Mouse (Mus musculus): ENCODE measurements around the gene Dnah6. TPM values are rescaled to one million over a fixed set of nuclear protein-coding genes. Genes with fewer than 3 reads are reported as not detected.
A peak's percentile ranks its signal among the peaks of the same experiment; 100 is the strongest.

Gene Dnah6
- polyA plus RNA-seq, 1 experiment from 2014 or later, result 0.31 TPM

DNA sequence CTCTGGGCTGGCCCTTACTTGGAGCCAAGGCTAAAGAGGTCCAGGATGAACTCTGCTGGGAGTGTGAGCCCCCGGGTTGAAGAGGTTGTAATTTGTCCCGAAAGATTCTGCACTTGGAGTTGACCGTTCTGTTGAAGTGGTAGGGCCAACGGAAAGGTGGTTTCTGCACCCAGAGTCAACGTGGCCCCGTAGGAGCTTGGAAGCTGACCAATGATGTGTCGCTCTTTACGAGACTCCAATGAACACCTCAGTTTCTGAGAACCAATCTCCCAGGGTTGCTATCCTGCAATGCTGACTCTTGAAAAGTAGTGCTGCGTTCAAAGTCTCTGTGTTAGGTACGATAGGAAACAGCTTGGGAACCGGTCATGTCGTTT lies 27.6 kb upstream of the Dnah6 start:
- WGBS, result 8% methylated on average over 12 of the region's 12 CpGs
- Histone ChIP-seq H3K27ac (peak overlapping the region; percentile 79; the same call in 1 of the 2 replicates), H3K27me3 (replicated peaks) (no peaks in the 10 kb centered on the region), H3K36me3 (replicated peaks) (no peaks in the 10 kb centered on the region), H3K4me3 (peak overlapping the region; percentile 80), H3K4me1 (peaks cover 15% of the 10 kb centered on the region), H3K9me3 (no peaks in the 10 kb centered on the region), H3K4me2 (peak overlapping the region; percentile 87), H3K9ac (peak overlapping the region; percentile 90)
- no peak for ATAC-seq (replicated peaks)

- no peaks in the 10 kb centered on the region for H3K27me3 ChIP-seq (replicated peaks)
- H3K4me3 ChIP-seq, result peak within 1 kb of the TSS; percentile 80
- peak; percentile 96 for ATAC-seq (replicated peaks)
- peak within 1 kb of the TSS; percentile 79 for H3K27ac ChIP-seq
- H3K9me3 ChIP-seq, result no peaks in the 10 kb centered on the region
- H3K4me2 ChIP-seq, result peak within 1 kb of the TSS; percentile 87
- under 1% methylated on average over 57 of the region's 58 CpGs for WGBS
- peak within 1 kb of the TSS; percentile 90 for H3K9ac ChIP-seq
- H3K36me3 ChIP-seq (replicated peaks), result no peaks in the 10 kb centered on the region
- peaks cover 15% of the 10 kb centered on the region for H3K4me1 ChIP-seq
Measured at GRCm38 (mm10) chr6:73248237-73249048, 27.0 kb upstream of the Dnah6 start, which contains the start of gene Suclg1. TSS of gene Suclg1 (plus strand) at chr6:73248382.

GRCm38 (mm10) chr6:73247452-73247851 lies 26.0 kb upstream of the Dnah6 start:
- no peaks in the 10 kb centered on the region for H3K9me3 ChIP-seq

GRCm38 (mm10) chr6:73246821-73247220 lies 25.4 kb upstream of the Dnah6 start:
- H3K4me3 ChIP-seq, result no peak overlapping the region
- no peak overlapping the region for H3K4me2 ChIP-seq
- H3K9me3 ChIP-seq, result no peaks in the 10 kb centered on the region
- H3K4me1 ChIP-seq, result peaks cover 15% of the 10 kb centered on the region
- ATAC-seq (replicated peaks), result no peak
- no peaks in the 10 kb centered on the region for H3K36me3 ChIP-seq (replicated peaks)
- no peak overlapping the region for H3K27ac ChIP-seq
- H3K9ac ChIP-seq, result no peak overlapping the region
- 76% methylated on average over 2 of the region's 2 CpGs for WGBS
- H3K27me3 ChIP-seq (replicated peaks), result no peaks in the 10 kb centered on the region

More at GRCm38 (mm10) chr6:73247452-73247851, 26.0 kb upstream of the Dnah6 start:
- WGBS, result 45% methylated on average over 4 of the region's 4 CpGs
- H3K27ac ChIP-seq, result no peak overlapping the region
- H3K36me3 ChIP-seq (replicated peaks), result no peaks in the 10 kb centered on the region
- peaks cover 15% of the 10 kb centered on the region for H3K4me1 ChIP-seq
- H3K4me2 ChIP-seq, result peak overlapping the region; percentile 87
- ATAC-seq (replicated peaks), result 0 out of 2 replicates have a peak, but pooled peaks have one; percentile 8
- no peaks in the 10 kb centered on the region for H3K27me3 ChIP-seq (replicated peaks)
- H3K9ac ChIP-seq, result no peak overlapping the region
- peak overlapping the region; percentile 80 for H3K4me3 ChIP-seq

GRCm38 (mm10) chr6:73235650-73236049 lies 14.2 kb upstream of the Dnah6 start:
- Histone ChIP-seq H3K4me3 (no peak overlapping the region), H3K4me2 (no peak overlapping the region), H3K4me1 (no peaks in the 10 kb centered on the region), H3K27ac (no peak overlapping the region), H3K27me3 (replicated peaks) (no peaks in the 10 kb centered on the region), H3K9me3 (no peaks in the 10 kb centered on the region), H3K36me3 (replicated peaks) (no peaks in the 10 kb centered on the region), H3K9ac (no peak overlapping the region)
- no peak for ATAC-seq (replicated peaks)
- WGBS, result 70% methylated on average over 3 of the region's 3 CpGs

- Histone ChIP-seq H3K4me3 (no peak overlapping the region), H3K9me3 (no peaks in the 10 kb centered on the region), H3K4me1 (no peaks in the 10 kb centered on the region), H3K27me3 (replicated peaks) (no peaks in the 10 kb centered on the region), H3K27ac (no peak overlapping the region), H3K36me3 (replicated peaks) (no peaks in the 10 kb centered on the region), H3K4me2 (no peak overlapping the region), H3K9ac (no peak overlapping the region)
- 87% methylated on average over 6 of the region's 6 CpGs for WGBS
- ATAC-seq (replicated peaks), result no peak
Measured at GRCm38 (mm10) chr6:73234302-73234900, 12.9 kb upstream of the Dnah6 start.

DNA sequence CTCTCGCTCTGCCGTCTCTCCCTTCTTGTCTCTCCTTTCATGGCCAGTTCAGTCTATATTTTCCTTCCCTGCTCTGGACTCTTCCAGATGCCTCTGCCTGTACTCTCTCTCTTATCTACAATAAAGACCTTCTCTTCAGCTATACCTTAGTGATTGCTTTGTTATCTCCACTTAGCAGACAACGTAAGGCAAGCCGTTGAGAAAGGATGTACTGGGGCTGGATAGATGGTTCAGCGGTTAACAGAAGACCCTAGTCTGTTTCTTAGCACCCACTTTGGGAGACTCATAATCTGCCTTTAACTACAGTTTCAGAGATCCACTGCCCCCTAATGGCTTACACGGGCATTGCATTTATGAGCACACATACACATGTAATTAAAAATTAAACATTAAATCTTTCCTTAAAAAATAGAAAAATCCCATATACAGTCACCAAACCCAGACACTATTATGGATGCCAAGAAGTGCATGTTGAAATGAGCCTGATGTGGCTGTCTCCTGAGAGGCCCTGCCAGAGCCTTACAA lies 11.8 kb upstream of the Dnah6 start:
- H3K9me3 ChIP-seq, result no peaks in the 10 kb centered on the region
- ATAC-seq (replicated peaks), result no peak
- no peak overlapping the region for H3K27ac ChIP-seq
- no peaks in the 10 kb centered on the region for H3K36me3 ChIP-seq (replicated peaks)
- WGBS, result 92% methylated on average over 6 of the region's 6 CpGs
- no peaks in the 10 kb centered on the region; the same call in 1 of the 2 replicates for H3K27me3 ChIP-seq (replicated peaks)
- H3K9ac ChIP-seq, result no peak overlapping the region
- no peak overlapping the region for H3K4me2 ChIP-seq
- H3K4me1 ChIP-seq, result no peaks in the 10 kb centered on the region
- no peak overlapping the region for H3K4me3 ChIP-seq

- Histone ChIP-seq H3K9ac (no peak overlapping the region), H3K4me1 (no peaks in the 10 kb centered on the region), H3K27me3 (replicated peaks) (no peaks in the 10 kb centered on the region; the same call in 1 of the 2 replicates), H3K36me3 (replicated peaks) (no peaks in the 10 kb centered on the region), H3K4me2 (no peak overlapping the region), H3K9me3 (no peaks in the 10 kb centered on the region), H3K27ac (no peak overlapping the region), H3K4me3 (no peak overlapping the region)
- WGBS, result 90% methylated on average over 12 of the region's 12 CpGs
- ATAC-seq (replicated peaks), result no peak
Measured at GRCm38 (mm10) chr6:73232152-73232584, 10.7 kb upstream of the Dnah6 start.

DNA sequence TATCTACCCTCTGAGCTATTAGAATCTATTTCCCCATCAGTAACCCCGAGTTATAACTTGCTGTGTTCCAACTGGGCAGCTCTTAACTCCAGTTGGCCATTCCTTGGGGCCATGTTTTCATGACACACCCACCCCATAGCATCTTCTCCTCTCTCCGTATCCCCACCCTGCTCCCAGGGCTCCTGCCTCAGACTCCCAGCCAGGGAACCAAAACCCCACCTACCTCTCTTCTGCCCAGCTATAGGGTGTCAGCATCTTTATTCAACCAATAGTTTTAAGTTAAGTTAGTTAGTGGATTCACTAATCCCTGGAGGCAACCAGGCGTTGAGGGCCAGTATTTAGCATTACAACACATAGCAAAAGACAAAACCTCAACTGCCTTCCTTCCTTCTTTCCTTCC lies 7.4 kb upstream of the Dnah6 start:
- 66% methylated on average over 3 of the region's 3 CpGs for WGBS

DNA sequence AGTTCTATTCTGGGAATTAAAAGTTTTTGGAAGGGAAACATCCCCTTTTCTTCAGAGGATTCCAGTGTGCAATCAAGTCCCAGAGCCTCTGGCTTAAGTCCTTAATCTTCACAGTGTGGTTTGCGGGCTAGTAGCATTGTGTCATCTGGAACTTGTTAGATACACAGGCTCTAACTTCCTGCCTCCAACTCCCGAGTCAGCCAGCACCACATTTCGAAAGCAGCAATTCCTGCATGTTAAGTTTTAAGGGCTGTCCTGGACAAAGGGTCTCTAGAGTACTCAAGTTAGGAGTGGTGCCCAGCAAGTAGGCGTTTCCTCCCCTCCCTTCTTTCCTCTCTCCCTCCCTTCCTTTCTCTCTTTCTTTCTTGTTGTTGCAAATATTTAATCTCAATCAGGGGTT lies 7.0 kb upstream of the Dnah6 start:
- Histone ChIP-seq H3K9ac (no peak overlapping the region), H3K27me3 (replicated peaks) (no peaks in the 10 kb centered on the region; the same call in 1 of the 2 replicates), H3K4me1 (no peaks in the 10 kb centered on the region), H3K9me3 (no peaks in the 10 kb centered on the region), H3K4me2 (no peak overlapping the region), H3K27ac (no peak overlapping the region), H3K36me3 (replicated peaks) (no peaks in the 10 kb centered on the region), H3K4me3 (no peak overlapping the region)
- ATAC-seq (replicated peaks), result no peak
- 59% methylated on average over 4 of the region's 4 CpGs for WGBS

More for the DNA sequence above, 7.4 kb upstream of the Dnah6 start:
- no peak for ATAC-seq (replicated peaks)
- Histone ChIP-seq H3K9me3 (no peaks in the 10 kb centered on the region), H3K4me3 (no peak overlapping the region), H3K4me1 (no peaks in the 10 kb centered on the region), H3K9ac (no peak overlapping the region), H3K27ac (no peak overlapping the region), H3K27me3 (replicated peaks) (no peaks in the 10 kb centered on the region; the same call in 1 of the 2 replicates), H3K4me2 (no peak overlapping the region), H3K36me3 (replicated peaks) (no peaks in the 10 kb centered on the region)

- H3K9ac ChIP-seq, result no peak overlapping the region
- ATAC-seq (replicated peaks), result no peak
- H3K36me3 ChIP-seq (replicated peaks), result no peaks in the 10 kb centered on the region
- no peak overlapping the region for H3K27ac ChIP-seq
- WGBS, result 43% methylated on average over 10 of the region's 10 CpGs
- no peaks in the 10 kb centered on the region; the same call in 1 of the 2 replicates for H3K27me3 ChIP-seq (replicated peaks)
- H3K4me1 ChIP-seq, result no peaks in the 10 kb centered on the region
- H3K4me2 ChIP-seq, result no peak overlapping the region
- H3K9me3 ChIP-seq, result no peaks in the 10 kb centered on the region
- H3K4me3 ChIP-seq, result no peak overlapping the region
Measured at GRCm38 (mm10) chr6:73227376-73228158, 6.1 kb upstream of the Dnah6 start.

Data from midbrain, embryonic 15.5 days (tissue).